Mouse (Mus musculus): ENCODE results near the gene Adamtsl1.

Adamtsl1 gene

GRCm38 (mm10) chr4:86391176-86391575 lies 877.2 kb downstream of the Adamtsl1 start:
- no peak for DNase-seq (ENCODE audit: low read depth, low spot score)
- Histone ChIP-seq H3K27me3 (ENCODE audit: control insufficient read depth, insufficient read depth, low read length, poor library complexity, severe bottlenecking) (no peaks in the 10 kb centered on the region), H3K36me3 (ENCODE audit: control insufficient read depth, insufficient read depth, low read length, poor library complexity, severe bottlenecking) (no peaks in the 10 kb centered on the region)

- Histone ChIP-seq H3K36me3 (ENCODE audit: control insufficient read depth, insufficient read depth, low read length, poor library complexity, severe bottlenecking) (no peaks in the 10 kb centered on the region), H3K27me3 (ENCODE audit: control insufficient read depth, insufficient read depth, low read length, poor library complexity, severe bottlenecking) (no peaks in the 10 kb centered on the region)
- no peak for DNase-seq (ENCODE audit: low read depth, low spot score)
These were observed 881.7 kb downstream of the Adamtsl1 start for GRCm38 (mm10) chr4:86395636-86396035.

- Histone ChIP-seq H3K27me3 (ENCODE audit: control insufficient read depth, insufficient read depth, low read length, poor library complexity, severe bottlenecking) (no peaks in the 10 kb centered on the region), H3K36me3 (ENCODE audit: control insufficient read depth, insufficient read depth, low read length, poor library complexity, severe bottlenecking) (no peaks in the 10 kb centered on the region)
- DNase-seq (ENCODE audit: low read depth, low spot score), result no peak
These were observed 882.8 kb downstream of the Adamtsl1 start for GRCm38 (mm10) chr4:86396672-86397288.

- H3K27me3 ChIP-seq (ENCODE audit: control insufficient read depth, insufficient read depth, low read length, poor library complexity, severe bottlenecking), result no peaks in the 10 kb centered on the region
- no peak for DNase-seq (ENCODE audit: low read depth, low spot score)
- H3K36me3 ChIP-seq (ENCODE audit: control insufficient read depth, insufficient read depth, low read length, poor library complexity, severe bottlenecking), result no peaks in the 10 kb centered on the region
These were observed 883.5 kb downstream of the Adamtsl1 start for GRCm38 (mm10) chr4:86397470-86397869.

GRCm38 (mm10) chr4:86401116-86401515 lies 887.1 kb downstream of the Adamtsl1 start:
- no peak for DNase-seq (ENCODE audit: low read depth, low spot score)
- Histone ChIP-seq H3K27me3 (ENCODE audit: control insufficient read depth, insufficient read depth, low read length, poor library complexity, severe bottlenecking) (no peaks in the 10 kb centered on the region), H3K36me3 (ENCODE audit: control insufficient read depth, insufficient read depth, low read length, poor library complexity, severe bottlenecking) (no peaks in the 10 kb centered on the region)

DNA sequence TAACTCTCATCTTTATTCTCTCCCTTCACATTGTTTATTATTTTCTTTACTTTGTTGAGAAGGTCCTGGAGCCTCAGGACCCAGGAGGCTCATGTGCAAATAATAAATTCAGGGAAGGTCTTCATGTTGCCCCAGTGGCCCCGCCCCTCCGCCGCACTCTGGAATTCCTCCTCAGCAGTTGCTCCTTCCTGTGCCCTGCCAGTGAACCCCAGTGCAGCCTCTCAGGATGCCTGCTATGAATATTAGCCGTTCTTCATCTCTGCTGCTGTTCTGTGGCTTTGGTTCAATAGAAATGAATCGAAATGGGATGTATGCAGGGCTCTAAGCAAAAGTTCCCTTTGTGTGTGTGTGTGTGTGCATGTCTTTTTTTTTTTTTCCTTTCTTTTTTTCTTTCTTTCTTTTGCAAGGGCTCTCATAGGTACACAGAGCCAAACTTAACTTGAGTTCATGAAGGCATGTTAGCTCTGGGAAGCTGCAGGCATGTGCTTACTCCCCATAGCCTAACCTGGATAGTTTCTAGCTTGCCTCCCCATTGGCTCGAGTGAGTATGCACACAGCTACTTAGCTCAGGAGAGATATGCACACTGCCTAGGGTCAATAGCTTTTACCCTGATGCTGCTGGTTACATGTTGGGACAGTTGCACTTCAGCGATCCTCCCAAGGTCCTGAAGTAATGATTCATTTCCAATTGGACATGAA lies 892.7 kb downstream of the Adamtsl1 start:
- Histone ChIP-seq H3K36me3 (ENCODE audit: control insufficient read depth, insufficient read depth, low read length, poor library complexity, severe bottlenecking) (no peaks in the 10 kb centered on the region), H3K27me3 (ENCODE audit: control insufficient read depth, insufficient read depth, low read length, poor library complexity, severe bottlenecking) (no peaks in the 10 kb centered on the region)
- DNase-seq (ENCODE audit: low read depth, low spot score), result no peak

DNA sequence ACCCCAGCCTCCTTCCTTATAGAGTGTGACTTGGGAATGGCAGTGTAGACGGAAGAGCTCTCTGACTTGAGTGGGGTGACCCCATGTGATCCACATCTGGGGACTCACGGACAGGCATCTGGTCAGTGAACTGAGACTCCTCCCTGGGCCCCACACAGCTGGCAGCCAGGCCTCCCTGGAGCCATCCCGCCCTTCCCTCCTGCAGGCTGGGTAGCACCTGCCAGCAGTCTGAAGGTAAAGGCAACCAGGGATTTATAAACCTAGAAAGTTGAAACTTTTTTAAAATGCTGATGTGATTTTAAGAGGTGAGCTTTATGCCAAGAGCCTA lies 893.2 kb downstream of the Adamtsl1 start:
- DNase-seq (ENCODE audit: low read depth, low spot score), result no peak
- Histone ChIP-seq H3K36me3 (ENCODE audit: control insufficient read depth, insufficient read depth, low read length, poor library complexity, severe bottlenecking) (no peaks in the 10 kb centered on the region), H3K27me3 (ENCODE audit: control insufficient read depth, insufficient read depth, low read length, poor library complexity, severe bottlenecking) (no peaks in the 10 kb centered on the region)

DNA sequence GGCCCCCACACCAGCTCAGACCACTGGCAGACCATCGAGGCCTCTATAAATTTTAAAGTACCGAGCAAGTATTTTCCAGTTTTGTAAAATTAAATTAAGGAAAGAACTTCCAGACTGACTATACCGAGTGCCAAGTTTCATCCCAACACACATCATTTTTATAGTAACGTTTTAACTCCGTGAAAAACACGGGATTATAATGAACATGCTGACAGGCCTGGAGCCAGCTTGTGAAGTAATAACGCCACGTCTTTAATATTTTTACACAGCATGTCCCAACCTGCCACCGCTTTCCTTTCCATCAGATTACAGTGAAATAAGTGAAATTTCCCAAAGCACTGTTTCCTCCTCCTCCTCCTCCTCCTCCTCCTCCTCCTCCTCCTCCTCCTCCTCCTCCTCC lies 894.4 kb downstream of the Adamtsl1 start:
- no peak for DNase-seq (ENCODE audit: low read depth, low spot score)
- no peaks in the 10 kb centered on the region for H3K27me3 ChIP-seq (ENCODE audit: control insufficient read depth, insufficient read depth, low read length, poor library complexity, severe bottlenecking)
- no peaks in the 10 kb centered on the region for H3K36me3 ChIP-seq (ENCODE audit: control insufficient read depth, insufficient read depth, low read length, poor library complexity, severe bottlenecking)

- no peaks in the 10 kb centered on the region for H3K27me3 ChIP-seq (ENCODE audit: control insufficient read depth, insufficient read depth, low read length, poor library complexity, severe bottlenecking)
- no peaks in the 10 kb centered on the region for H3K36me3 ChIP-seq (ENCODE audit: control insufficient read depth, insufficient read depth, low read length, poor library complexity, severe bottlenecking)
- no peak for DNase-seq (ENCODE audit: low read depth, low spot score)
These were observed 897.0 kb downstream of the Adamtsl1 start for GRCm38 (mm10) chr4:86410946-86411345.

DNA sequence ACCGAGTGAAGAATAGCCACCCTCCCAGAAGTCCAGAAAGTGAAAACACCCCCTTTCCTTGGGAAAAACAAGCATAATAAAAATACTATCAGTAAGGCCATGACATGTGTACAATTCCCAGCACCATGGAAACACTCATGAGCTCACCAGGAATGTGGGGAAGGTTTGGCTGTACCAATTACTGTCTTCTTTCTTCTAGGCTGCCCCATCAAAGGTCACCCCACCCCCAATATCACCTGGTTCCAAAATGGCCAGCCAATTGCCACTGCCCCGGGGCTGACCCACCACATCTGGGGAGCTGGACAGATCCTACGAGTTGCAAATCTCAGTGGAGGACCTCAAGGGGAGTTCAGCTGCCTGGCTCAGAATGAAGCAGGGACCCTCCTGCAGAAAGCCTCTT lies 899.4 kb downstream of the Adamtsl1 start:
- no peaks in the 10 kb centered on the region for H3K27me3 ChIP-seq (ENCODE audit: control insufficient read depth, insufficient read depth, low read length, poor library complexity, severe bottlenecking)
- no peak for DNase-seq (ENCODE audit: low read depth, low spot score)
- H3K36me3 ChIP-seq (ENCODE audit: control insufficient read depth, insufficient read depth, low read length, poor library complexity, severe bottlenecking), result no peaks in the 10 kb centered on the region

GRCm38 (mm10) chr4:86416401-86417025 lies 902.5 kb downstream of the Adamtsl1 start:
- no peak for DNase-seq (ENCODE audit: low read depth, low spot score)
- Histone ChIP-seq H3K27me3 (ENCODE audit: control insufficient read depth, insufficient read depth, low read length, poor library complexity, severe bottlenecking) (no peaks in the 10 kb centered on the region), H3K36me3 (ENCODE audit: control insufficient read depth, insufficient read depth, low read length, poor library complexity, severe bottlenecking) (no peaks in the 10 kb centered on the region)

- no peaks in the 10 kb centered on the region for H3K36me3 ChIP-seq (ENCODE audit: control insufficient read depth, insufficient read depth, low read length, poor library complexity, severe bottlenecking)
- H3K27me3 ChIP-seq (ENCODE audit: control insufficient read depth, insufficient read depth, low read length, poor library complexity, severe bottlenecking), result no peaks in the 10 kb centered on the region
- no peak for DNase-seq (ENCODE audit: low read depth, low spot score)
These were observed 908.6 kb downstream of the Adamtsl1 start for GRCm38 (mm10) chr4:86422586-86422985.

GRCm38 (mm10) chr4:86425581-86425980 lies 911.6 kb downstream of the Adamtsl1 start:
- Histone ChIP-seq H3K36me3 (ENCODE audit: control insufficient read depth, insufficient read depth, low read length, poor library complexity, severe bottlenecking) (no peaks in the 10 kb centered on the region), H3K27me3 (ENCODE audit: control insufficient read depth, insufficient read depth, low read length, poor library complexity, severe bottlenecking) (no peaks in the 10 kb centered on the region)
- no peak for DNase-seq (ENCODE audit: low read depth, low spot score)

DNA sequence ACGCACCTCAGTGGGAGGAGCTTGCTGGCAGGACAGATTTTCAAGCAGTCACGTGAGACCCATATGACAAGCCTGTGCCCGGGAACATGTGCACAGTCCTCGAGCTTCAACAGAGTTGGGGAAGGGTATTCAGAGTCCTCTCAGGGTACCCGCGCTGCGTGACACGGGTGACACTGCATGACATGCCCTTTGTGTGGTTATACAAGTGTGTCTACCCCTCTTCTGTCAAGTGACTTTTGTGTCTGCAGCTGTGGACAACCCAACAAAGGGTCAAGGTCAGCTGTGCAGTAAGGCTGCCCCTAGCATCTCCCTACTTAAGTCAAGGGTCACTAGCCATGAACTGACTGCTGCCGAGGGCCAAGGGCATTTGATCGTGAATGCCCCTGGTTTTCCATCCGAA lies 912.6 kb downstream of the Adamtsl1 start:
- Histone ChIP-seq H3K36me3 (ENCODE audit: control insufficient read depth, insufficient read depth, low read length, poor library complexity, severe bottlenecking) (no peaks in the 10 kb centered on the region), H3K27me3 (ENCODE audit: control insufficient read depth, insufficient read depth, low read length, poor library complexity, severe bottlenecking) (no peaks in the 10 kb centered on the region)
- DNase-seq (ENCODE audit: low read depth, low spot score), result no peak

DNA sequence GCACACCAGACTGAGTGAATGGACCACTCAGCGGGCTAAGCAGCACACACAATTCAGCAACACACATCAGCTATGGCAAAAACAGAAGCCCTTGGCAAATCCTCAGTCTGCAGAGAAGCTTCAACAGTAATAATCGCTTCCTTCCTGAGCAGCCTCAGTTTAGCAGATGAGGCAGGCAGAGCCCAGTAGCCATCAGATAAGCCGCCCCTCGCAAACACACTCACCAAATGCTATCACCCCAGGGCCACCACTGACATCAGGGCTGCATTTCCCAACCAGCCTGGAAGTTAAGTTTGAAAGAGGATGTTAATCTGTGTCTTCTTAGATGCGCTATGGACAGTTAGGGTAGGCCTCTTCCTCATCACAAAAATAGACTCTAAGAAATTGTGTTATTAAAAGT lies 913.3 kb downstream of the Adamtsl1 start:
- Histone ChIP-seq H3K27me3 (ENCODE audit: control insufficient read depth, insufficient read depth, low read length, poor library complexity, severe bottlenecking) (no peaks in the 10 kb centered on the region), H3K36me3 (ENCODE audit: control insufficient read depth, insufficient read depth, low read length, poor library complexity, severe bottlenecking) (no peaks in the 10 kb centered on the region)
- DNase-seq (ENCODE audit: low read depth, low spot score), result no peak

Measured in splenic B cell, adult 2 months (primary cell).